Mouse (Mus musculus): ENCODE measurements around the gene Pomp.

Gene Pomp

GRCm38 (mm10) chr5:147860449-147861261 lies at the start of gene Pomp:
TSS of gene Pomp (plus strand) at chr5:147860461.
- peak; percentile 89 for DNase-seq (ENCODE audit: low spot score)

- DNase-seq (ENCODE audit: low spot score): no peak
These were observed 47.8 kb upstream of the Pomp start for GRCm38 (mm10) chr5:147812255-147813040.

- DNase-seq (ENCODE audit: low spot score): no peak
These were observed 45.3 kb upstream of the Pomp start for GRCm38 (mm10) chr5:147814971-147815370.

- no peak for DNase-seq (ENCODE audit: low spot score)
These were observed 44.7 kb upstream of the Pomp start for GRCm38 (mm10) chr5:147815592-147815991.

GRCm38 (mm10) chr5:147816465-147816864 lies 43.8 kb upstream of the Pomp start:
- no peak for DNase-seq (ENCODE audit: low spot score)

- no peak for DNase-seq (ENCODE audit: low spot score)
These were observed 42.3 kb upstream of the Pomp start for GRCm38 (mm10) chr5:147817747-147818496.

- DNase-seq (ENCODE audit: low spot score): no peak
These were observed 41.4 kb upstream of the Pomp start for GRCm38 (mm10) chr5:147818866-147819265.

GRCm38 (mm10) chr5:147819895-147820294 lies 40.4 kb upstream of the Pomp start:
- DNase-seq (ENCODE audit: low spot score): no peak

- DNase-seq (ENCODE audit: low spot score): no peak
These were observed 36.1 kb upstream of the Pomp start for GRCm38 (mm10) chr5:147824021-147824605.

GRCm38 (mm10) chr5:147825375-147825969 lies 34.8 kb upstream of the Pomp start:
- no peak for DNase-seq (ENCODE audit: low spot score)

- no peak for DNase-seq (ENCODE audit: low spot score)
These were observed 34.2 kb upstream of the Pomp start for GRCm38 (mm10) chr5:147826091-147826490.

- DNase-seq (ENCODE audit: low spot score): no peak
These were observed 33.7 kb upstream of the Pomp start for GRCm38 (mm10) chr5:147826546-147826945.

- no peak for DNase-seq (ENCODE audit: low spot score)
These were observed 31.4 kb upstream of the Pomp start for GRCm38 (mm10) chr5:147828846-147829245.

GRCm38 (mm10) chr5:147832842-147833241 lies 27.4 kb upstream of the Pomp start:
- no peak for DNase-seq (ENCODE audit: low spot score)

GRCm38 (mm10) chr5:147834841-147835500 lies 25.3 kb upstream of the Pomp start:
- DNase-seq (ENCODE audit: low spot score): no peak

GRCm38 (mm10) chr5:147839418-147839817 lies 20.8 kb upstream of the Pomp start:
- DNase-seq (ENCODE audit: low spot score): no peak

- no peak for DNase-seq (ENCODE audit: low spot score)
These were observed 16.9 kb upstream of the Pomp start for GRCm38 (mm10) chr5:147843340-147843739.

GRCm38 (mm10) chr5:147845319-147845718 lies 14.9 kb upstream of the Pomp start:
- no peak for DNase-seq (ENCODE audit: low spot score)

GRCm38 (mm10) chr5:147847361-147847760 lies 12.9 kb upstream of the Pomp start:
- DNase-seq (ENCODE audit: low spot score): no peak

- DNase-seq (ENCODE audit: low spot score): no peak
These were observed 11.9 kb upstream of the Pomp start for GRCm38 (mm10) chr5:147848164-147848863.

All from left cerebral cortex, adult 11 months (tissue).